Mouse (Mus musculus) embryonic facial prominence, embryonic 11.5 days (tissue): ENCODE measurements around the gene Rufy1. TPM values are rescaled to one million over a fixed set of nuclear protein-coding genes. Genes with fewer than 3 reads are reported as not detected.

ENCODE experiments used
- ATAC-seq: fragments of 200-750 bp; cut with Nextera tagmentation; replicated peaks from 2 replicates; pipeline ENCODE4 v1.8.0; 2017; ENCODE audit warnings: low read depth; ENCODE audit not compliant: insufficient number of reproducible peaks, low FRiP score, low TSS enrichment
- DNase-seq: peaks from one replicate; pipeline ENCODE4 v3.0.0-alpha.2; 2015; ENCODE audit warnings: low spot score
- H3K27ac ChIP-seq: fragments of 300-500 bp; sonication (generic); replicated peaks from 2 replicates; pipeline ENCODE4 v1.5.1; 2014; ENCODE audit warnings: mild to moderate bottlenecking, low read depth, low read length, control low read depth
- H3K27me3 ChIP-seq: fragments of 300-500 bp; sonication (generic); 2 replicates; pipeline ENCODE4 v1.6.1; 2014; ENCODE audit warnings: mild to moderate bottlenecking, low read length, moderate library complexity, mixed read lengths; ENCODE audit not compliant: control insufficient read depth, insufficient read depth
- H3K36me3 ChIP-seq: fragments of 300-500 bp; sonication (generic); replicated peaks from 2 replicates; pipeline ENCODE4 v1.6.1; 2014; ENCODE audit warnings: low read depth, mild to moderate bottlenecking, low read length, moderate library complexity, mixed read lengths; ENCODE audit not compliant: control insufficient read depth, insufficient read depth
- H3K4me1 ChIP-seq: fragments of 300-500 bp; sonication (generic); 2 replicates; pipeline ENCODE4 v1.6.1; 2014; ENCODE audit warnings: low read length, mixed read lengths; ENCODE audit not compliant: control insufficient read depth, insufficient read depth
- H3K4me2 ChIP-seq: fragments of 300-500 bp; sonication (generic); 2 replicates; pipeline ENCODE4 v1.6.1; 2014; ENCODE audit warnings: low read depth, mild to moderate bottlenecking, control low read depth, low read length, moderate library complexity
- H3K4me3 ChIP-seq: fragments of 300-500 bp; sonication (generic); 2 replicates; pipeline ENCODE4 v1.5.1; 2014; ENCODE audit warnings: low read depth, low read length, control low read depth
- H3K9ac ChIP-seq: fragments of 300-500 bp; sonication (generic); replicated peaks from 2 replicates; pipeline ENCODE4 v1.6.1; 2014; ENCODE audit warnings: mild to moderate bottlenecking, control low read depth, low read length
- H3K9me3 ChIP-seq: fragments of 300-500 bp; sonication (generic); replicated peaks from 2 replicates; pipeline ENCODE4 v1.6.1; 2016; ENCODE audit warnings: mild to moderate bottlenecking, low read length, inconsistent platforms, mixed read lengths; ENCODE audit not compliant: control insufficient read depth
- WGBS: fragments of 180-500 bp; shearing (Covaris S2); extraction: QIAGEN DNeasy Blood & Tissue Kit; methylation state at CpG from one replicate; pipeline ENCODE4 v1.1.7; 2014; 5-methylcytosine and 5-hydroxymethylcytosine counted together
- polyA plus RNA-seq: library from polyadenylated mRNA; unstranded; fragments of >200 nt; fragmentation: Nextera tagmentation; extraction: Ambion mirVana; gene quantifications from 2 replicates; pipeline ENCODE4 v1.2.1, GENCODE M21; 2014

Gene Rufy1
- polyA plus RNA-seq, 1 experiment from 2014 or later = 24.4 TPM

DNA sequence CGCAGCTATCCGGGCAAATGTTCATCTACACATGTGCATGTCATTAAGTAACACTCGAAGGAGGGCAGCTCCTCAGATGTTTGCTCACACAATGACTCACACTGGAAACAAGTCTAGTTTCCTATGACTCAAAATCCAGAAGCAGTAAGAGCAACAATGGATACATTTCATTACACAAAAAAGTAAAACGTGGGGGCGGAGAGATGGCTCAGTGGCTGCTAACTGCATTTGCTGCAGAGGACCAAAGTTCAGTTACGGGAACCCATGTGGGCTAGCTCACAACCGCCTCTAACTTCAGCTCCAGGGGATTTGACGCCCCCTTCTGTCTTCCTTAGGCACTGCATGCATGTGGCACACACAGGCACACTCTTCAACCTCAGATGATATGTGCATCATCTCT is 8.9 kb upstream of the Rufy1 start:
- ATAC-seq (no peak), DNase-seq (no peak)
- 58% methylated on average over 8 of the region's 8 CpGs for WGBS
- Histone ChIP-seq H3K4me3 (no peak overlapping the region), H3K36me3 (no peaks in the 10 kb centered on the region), H3K9ac (no peak overlapping the region), H3K27me3 (no peaks in the 10 kb centered on the region), H3K27ac (no peak overlapping the region), H3K4me1 (no peaks in the 10 kb centered on the region), H3K4me2 (no peak overlapping the region), H3K9me3 (no peaks in the 10 kb centered on the region)

DNA sequence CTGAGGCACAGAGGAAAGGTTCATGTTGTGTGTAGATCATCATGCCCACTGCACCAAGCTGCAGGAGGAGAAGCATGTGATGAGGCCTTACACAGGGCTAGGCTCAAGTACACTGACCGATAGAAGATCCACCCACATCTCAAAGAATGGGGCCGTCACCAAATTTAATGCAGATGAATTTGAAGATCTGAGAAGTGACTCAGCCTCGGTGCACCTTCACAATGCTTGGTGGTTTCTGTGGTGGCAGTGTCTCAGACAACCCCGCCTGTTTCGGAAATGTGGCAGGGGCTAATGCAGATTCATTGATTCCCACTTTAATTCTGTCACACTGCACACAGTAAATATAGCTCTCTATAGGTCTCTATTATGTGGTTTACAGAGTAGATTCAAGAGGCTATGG is 2.0 kb upstream of the Rufy1 start:
- no peak overlapping the region for H3K4me2 ChIP-seq
- 88% methylated on average over 5 of the region's 5 CpGs for WGBS
- no peaks in the 10 kb centered on the region for H3K36me3 ChIP-seq
- no peaks in the 10 kb centered on the region for H3K27me3 ChIP-seq
- H3K4me1 ChIP-seq = no peaks in the 10 kb centered on the region
- DNase-seq = no peak
- H3K27ac ChIP-seq = no peak overlapping the region
- no peak overlapping the region for H3K9ac ChIP-seq
- H3K4me3 ChIP-seq = no peak overlapping the region
- H3K9me3 ChIP-seq = no peaks in the 10 kb centered on the region
- ATAC-seq = no peak

DNA sequence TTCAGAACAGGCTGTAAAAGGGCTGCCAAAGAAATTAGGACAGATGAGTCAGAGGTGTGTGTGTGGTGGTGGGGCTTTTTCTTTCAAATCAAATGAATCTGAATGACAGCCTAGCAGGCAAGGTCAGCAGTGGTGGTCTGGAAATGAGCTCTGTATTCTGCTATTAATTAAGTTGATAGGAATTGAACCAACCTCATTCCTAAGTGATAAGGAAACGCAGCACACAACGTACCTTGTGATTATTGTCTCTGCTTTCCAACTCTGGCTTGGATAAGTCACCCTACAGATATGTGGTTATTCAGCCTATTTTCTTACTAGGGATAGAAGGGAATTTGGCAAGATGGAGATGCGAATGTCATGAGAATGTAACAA is 1.1 kb upstream of the Rufy1 start:
- H3K4me3 ChIP-seq = no peak overlapping the region
- no peak overlapping the region for H3K4me2 ChIP-seq
- no peak overlapping the region for H3K9ac ChIP-seq
- ATAC-seq (no peak), DNase-seq (no peak)
- H3K27me3 ChIP-seq = no peaks in the 10 kb centered on the region
- no peaks in the 10 kb centered on the region for H3K9me3 ChIP-seq
- H3K27ac ChIP-seq = no peak overlapping the region
- no peaks in the 10 kb centered on the region for H3K4me1 ChIP-seq
- H3K36me3 ChIP-seq = no peaks in the 10 kb centered on the region
- 84% methylated on average over 3 of the region's 3 CpGs for WGBS

DNA sequence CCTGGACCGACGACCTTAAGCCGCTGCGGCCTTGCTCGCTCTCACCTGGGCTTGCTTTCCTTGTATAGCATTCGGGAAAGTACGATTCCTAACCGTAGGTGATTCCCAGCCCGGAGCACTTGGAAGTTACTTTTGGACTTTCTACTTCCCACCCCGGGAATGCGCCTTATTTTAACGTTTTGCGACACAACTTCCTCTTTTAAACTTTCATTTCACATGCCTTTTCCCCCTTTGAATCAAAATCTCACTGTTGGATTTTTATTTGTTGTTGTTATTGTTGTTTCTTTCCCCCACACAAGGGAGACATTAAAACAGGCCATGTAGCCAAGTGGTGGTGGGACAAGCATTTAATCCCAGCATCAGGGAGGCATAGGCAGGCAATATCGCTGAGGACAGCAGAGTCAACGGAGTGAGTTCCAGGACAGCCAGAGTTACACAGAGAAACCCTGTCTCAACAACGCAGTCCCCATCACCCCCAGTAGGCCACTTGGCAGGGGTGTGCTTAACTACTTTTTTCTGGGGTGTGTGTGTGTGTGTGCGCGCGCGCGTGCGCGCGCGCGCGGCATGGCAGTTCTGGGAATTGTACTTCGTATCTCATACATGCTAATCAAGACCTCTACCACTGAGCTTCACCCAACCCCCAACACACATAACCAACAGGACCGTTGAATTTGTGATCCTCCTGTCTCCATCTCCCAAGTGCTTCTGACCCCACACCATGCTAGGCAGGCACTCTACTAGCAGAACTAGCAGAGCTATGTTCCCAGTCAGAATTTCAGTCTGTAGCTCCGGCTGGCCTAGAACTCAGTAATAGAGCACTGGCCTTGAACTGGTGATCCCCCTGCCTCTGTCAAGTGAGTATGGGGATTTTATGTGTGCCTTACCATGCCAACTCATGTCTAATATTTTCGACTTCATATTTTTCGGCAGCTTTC is 476 bp upstream of the Rufy1 start:
- no peaks in the 10 kb centered on the region for H3K27me3 ChIP-seq
- H3K4me3 ChIP-seq = peak overlapping the region; percentile 77
- peak overlapping the region; percentile 95 for H3K9ac ChIP-seq
- H3K9me3 ChIP-seq = no peaks in the 10 kb centered on the region
- 0 out of 2 replicates have a peak, but pooled peaks have one; percentile 54 for ATAC-seq
- H3K4me1 ChIP-seq = no peaks in the 10 kb centered on the region
- 30% methylated on average over 32 of the region's 32 CpGs for WGBS
- H3K36me3 ChIP-seq = no peaks in the 10 kb centered on the region
- peak overlapping the region; percentile 77 for H3K27ac ChIP-seq
- H3K4me2 ChIP-seq = peak overlapping the region; percentile 68
- peak; percentile 25 for DNase-seq

DNA sequence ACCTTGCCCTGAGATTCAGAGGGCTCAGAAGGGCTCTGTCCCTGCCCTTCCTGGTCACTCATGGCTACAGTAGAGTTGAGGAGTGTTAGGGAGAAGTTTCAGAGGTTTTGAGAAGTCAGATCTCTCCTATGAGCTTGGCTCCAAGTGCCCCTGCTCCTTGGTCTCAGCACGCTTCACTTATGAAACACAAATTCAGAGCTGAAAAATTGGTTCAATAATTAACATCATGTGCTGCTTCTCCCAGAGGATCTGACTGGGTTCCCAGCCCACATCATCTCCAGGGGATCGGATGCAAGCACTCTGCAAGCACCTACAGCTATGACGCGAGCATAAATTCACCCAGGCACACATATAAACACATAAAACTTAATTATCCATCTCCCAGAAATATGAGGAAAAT is 4.9 kb downstream of the Rufy1 start:
- no peaks in the 10 kb centered on the region for H3K36me3 ChIP-seq
- ATAC-seq (no peak), DNase-seq (no peak)
- no peak overlapping the region for H3K4me3 ChIP-seq
- no peaks in the 10 kb centered on the region for H3K4me1 ChIP-seq
- H3K9me3 ChIP-seq = no peaks in the 10 kb centered on the region
- no peak overlapping the region for H3K4me2 ChIP-seq
- 90% methylated on average over 4 of the region's 4 CpGs for WGBS
- no peaks in the 10 kb centered on the region for H3K27me3 ChIP-seq
- no peak overlapping the region for H3K9ac ChIP-seq
- H3K27ac ChIP-seq = no peak overlapping the region

DNA sequence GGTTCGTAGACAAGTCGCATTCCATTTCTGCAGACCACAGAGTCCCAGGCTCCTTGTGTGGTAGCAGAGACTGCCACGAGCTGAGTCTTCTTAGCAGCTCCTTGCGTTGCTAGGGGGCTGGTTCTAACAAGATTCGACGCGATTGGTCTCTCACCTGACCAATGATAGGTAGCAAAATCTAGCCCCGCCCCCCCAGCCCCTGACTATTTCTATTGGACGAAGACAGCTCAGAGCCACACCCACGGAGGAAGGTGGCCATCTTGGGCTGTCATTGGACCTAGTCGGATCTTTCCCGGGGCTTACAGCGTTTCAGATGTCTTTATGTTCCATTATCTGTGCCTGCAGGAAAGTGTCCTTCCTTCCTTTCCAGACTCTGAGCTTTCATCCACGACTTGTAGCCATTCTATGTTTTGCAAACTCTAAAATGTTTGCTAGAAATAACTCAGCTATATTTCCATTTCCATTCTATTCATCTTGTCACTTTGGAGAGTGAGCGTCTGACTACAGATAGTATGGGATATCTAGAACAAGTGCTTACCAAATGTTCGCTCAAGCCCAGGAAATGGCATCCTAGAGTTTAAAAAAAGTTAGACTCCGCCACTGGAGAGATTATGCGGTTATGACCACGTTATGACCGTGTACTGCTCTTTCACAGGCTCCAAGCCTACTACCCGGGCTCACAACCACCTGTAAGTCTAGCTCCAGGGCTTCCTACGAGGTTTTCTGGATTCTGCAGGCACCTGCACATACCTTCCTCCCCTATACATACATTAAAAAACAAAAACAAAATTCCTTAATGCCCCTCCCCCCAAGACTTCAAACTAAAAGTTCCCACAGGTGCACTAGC is 8.8 kb downstream of the Rufy1 start:
- peak overlapping the region; percentile 67 for H3K4me2 ChIP-seq
- no peaks in the 10 kb centered on the region for H3K9me3 ChIP-seq
- no peak overlapping the region for H3K27ac ChIP-seq
- no peaks in the 10 kb centered on the region for H3K27me3 ChIP-seq
- DNase-seq (peak; percentile 96), ATAC-seq (peak; percentile 95)
- peak overlapping the region; percentile 37 for H3K4me3 ChIP-seq
- H3K4me1 ChIP-seq = no peaks in the 10 kb centered on the region
- peak overlapping the region; percentile 60 for H3K9ac ChIP-seq
- WGBS = 27% methylated on average over 22 of the region's 22 CpGs
- H3K36me3 ChIP-seq = no peaks in the 10 kb centered on the region

DNA sequence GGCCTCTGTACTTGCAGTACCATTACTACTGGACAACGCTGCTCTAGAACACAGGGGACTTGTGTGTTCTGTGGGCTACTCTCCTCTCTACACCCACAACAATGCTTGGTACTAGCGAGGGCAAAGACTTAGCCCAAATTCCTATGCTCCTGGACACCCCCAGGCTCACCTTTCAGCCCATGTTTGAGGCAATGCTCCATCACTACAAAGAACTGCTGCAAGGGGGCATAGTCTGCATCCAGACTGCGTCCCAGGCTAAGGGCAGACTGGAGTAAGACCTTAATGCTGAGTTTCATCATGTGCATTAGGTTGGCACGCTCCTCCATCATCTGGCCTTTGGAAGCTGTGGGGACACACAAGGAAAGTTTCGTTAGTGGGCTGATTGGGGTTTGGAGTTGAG is 9.5 kb downstream of the Rufy1 start:
- H3K36me3 ChIP-seq = no peaks in the 10 kb centered on the region
- H3K27me3 ChIP-seq = no peaks in the 10 kb centered on the region
- WGBS = 46% methylated on average over 5 of the region's 5 CpGs
- no peaks in the 10 kb centered on the region for H3K9me3 ChIP-seq
- H3K27ac ChIP-seq = no peak overlapping the region
- DNase-seq (no peak), ATAC-seq (0 out of 2 replicates have a peak, but pooled peaks have one; percentile 5)
- H3K4me3 ChIP-seq = peak overlapping the region; percentile 37
- H3K4me1 ChIP-seq = no peaks in the 10 kb centered on the region
- H3K4me2 ChIP-seq = peak overlapping the region; percentile 67
- peak overlapping the region; percentile 60 for H3K9ac ChIP-seq

DNA sequence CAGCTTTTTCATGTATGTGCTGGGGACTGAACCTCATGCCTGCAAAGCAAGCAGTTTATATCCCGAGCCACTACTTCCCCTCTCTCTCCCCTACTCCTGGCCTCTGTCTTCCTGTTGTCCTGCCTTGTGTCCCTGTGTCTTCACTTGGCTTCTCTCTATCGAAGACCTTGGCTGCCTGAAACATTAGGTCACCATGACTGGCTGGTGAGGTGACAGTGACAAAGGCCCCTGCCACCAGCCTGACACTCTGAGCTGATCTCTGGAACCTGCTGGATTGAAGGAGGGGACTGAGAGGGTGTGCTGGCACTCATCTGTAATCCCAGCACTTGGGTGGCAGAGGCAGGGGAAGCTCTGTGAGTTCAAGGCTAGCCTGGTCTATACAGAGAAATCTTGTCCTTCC is 13.1 kb downstream of the Rufy1 start:
- no peak overlapping the region for H3K27ac ChIP-seq
- H3K27me3 ChIP-seq = no peaks in the 10 kb centered on the region
- 79% methylated on average over 2 of the region's 2 CpGs for WGBS
- no peak for DNase-seq
- H3K4me1 ChIP-seq = no peaks in the 10 kb centered on the region
- no peak overlapping the region for H3K9ac ChIP-seq
- no peaks in the 10 kb centered on the region for H3K9me3 ChIP-seq
- no peak for ATAC-seq
- H3K4me3 ChIP-seq = no peak overlapping the region
- H3K36me3 ChIP-seq = no peaks in the 10 kb centered on the region
- H3K4me2 ChIP-seq = no peak overlapping the region
